Mouse (Mus musculus) kidney, adult 2 months (tissue): ENCODE measurements around the gene Kcnmb4. TPM values are rescaled to one million over a fixed set of nuclear protein-coding genes. Genes with fewer than 3 reads are reported as not detected.

Source experiments
- DNase-seq: peaks from one replicate; pipeline ENCODE4 v3.0.0; 2021
- H3K27ac ChIP-seq: fragments of 200-500 bp; 2 replicates; pipeline ENCODE4 v1.5.1; 2012; ENCODE audit warnings: low read depth, low read length, control low read depth, inconsistent platforms; ENCODE audit not compliant: insufficient read depth
- H3K27me3 ChIP-seq: fragments of 200-500 bp; replicated peaks from 2 replicates; pipeline ENCODE4 v1.6.1; 2012; ENCODE audit warnings: mild to moderate bottlenecking, moderate library complexity, low read length, inconsistent platforms; ENCODE audit not compliant: control insufficient read depth, insufficient read depth
- H3K36me3 ChIP-seq: fragments of 200-500 bp; 2 replicates; pipeline ENCODE4 v1.6.1; 2012; ENCODE audit warnings: mild to moderate bottlenecking, moderate library complexity, low read length, inconsistent platforms; ENCODE audit not compliant: control insufficient read depth, insufficient read depth
- H3K4me1 ChIP-seq: fragments of 200-500 bp; 2 replicates; pipeline ENCODE4 v1.6.1; 2011; ENCODE audit warnings: low read length; ENCODE audit not compliant: control insufficient read depth, insufficient read depth
- H3K4me3 ChIP-seq: fragments of 200-500 bp; 2 replicates; pipeline ENCODE4 v1.5.1; 2011; ENCODE audit warnings: mild to moderate bottlenecking, low read depth, low read length, control low read depth; ENCODE audit not compliant: insufficient read depth
- CTCF ChIP-seq: fragments of 200-500 bp; conservative IDR thresholded peaks from 2 replicates; pipeline ENCODE4 v1.5.1; 2011; ENCODE audit warnings: low read depth, mild to moderate bottlenecking, control low read depth, low read length, moderate library complexity, mixed read lengths; ENCODE audit not compliant: insufficient read depth, insufficient read length
- POLR2A ChIP-seq: fragments of 200-500 bp; IDR thresholded peaks from one replicate; pipeline ENCODE4 v1.6.1; 2011; ENCODE audit warnings: low read depth, low read length, control low read depth
- WGBS: fragments of 180-500 bp; shearing (Covaris S2); methylation state at CpG from one replicate; pipeline ENCODE4 v1.1.7; 2018; 5-methylcytosine and 5-hydroxymethylcytosine counted together
- polyA plus RNA-seq: library from polyadenylated mRNA; depleted of rRNA; stranded (reverse); fragments of >200 nt; gene quantifications from 2 replicates; pipeline ENCODE4 v1.2.3, GENCODE M21; 2012

Kcnmb4 gene
- polyA plus RNA-seq, 1 experiment: 1.5 TPM

DNA sequence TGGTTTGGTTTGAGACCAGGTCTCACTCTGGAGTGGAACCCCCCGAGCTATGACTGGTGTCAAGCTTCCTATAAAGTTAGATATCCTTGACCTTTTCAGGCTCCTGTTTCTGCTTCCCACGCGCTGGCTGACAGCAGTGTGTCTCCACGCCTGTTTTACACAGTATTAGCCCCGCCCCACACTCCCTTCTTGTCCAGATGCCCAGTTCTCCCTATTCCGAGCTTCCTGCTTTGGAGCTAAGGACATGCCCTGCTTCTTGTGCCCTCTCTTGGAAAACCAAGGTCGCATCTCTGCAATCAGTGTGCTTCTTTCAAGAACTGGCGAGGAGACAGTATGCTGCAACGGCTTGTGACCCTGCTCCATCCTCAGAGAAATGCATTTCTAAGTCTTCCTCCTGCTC is 23.1 kb downstream of the Kcnmb4 start:
- H3K4me1 ChIP-seq: no peaks in the 10 kb centered on the region
- no peaks in the 10 kb centered on the region for H3K27me3 ChIP-seq
- no peak for DNase-seq
- H3K4me3 ChIP-seq: no peak overlapping the region
- 32% methylated on average over 9 of the region's 9 CpGs for WGBS
- H3K27ac ChIP-seq: no peak overlapping the region
- TF ChIP-seq CTCF (no peak), POLR2A (no peak)
- no peaks in the 10 kb centered on the region for H3K36me3 ChIP-seq

DNA sequence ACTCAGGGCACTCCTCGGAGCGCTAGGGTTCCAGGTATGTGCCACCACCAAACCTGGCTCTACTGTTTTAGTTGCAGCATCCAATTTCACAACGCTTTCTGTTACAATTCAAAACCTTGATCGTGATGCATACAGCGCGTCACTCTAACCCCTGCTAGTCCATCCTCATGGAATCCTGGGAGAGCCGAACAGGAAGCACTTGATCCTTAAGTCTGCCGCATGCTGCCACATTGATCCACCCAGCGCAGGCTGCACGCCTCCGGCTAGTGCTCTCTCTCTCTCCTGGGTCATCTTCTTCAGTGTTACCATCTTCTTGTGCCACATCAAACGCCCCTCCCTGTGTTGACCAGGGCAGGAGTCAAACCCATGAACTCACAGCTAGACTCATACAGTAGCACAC is 25.5 kb downstream of the Kcnmb4 start:
- no peak overlapping the region for H3K27ac ChIP-seq
- WGBS: 96% methylated on average over 12 of the region's 12 CpGs

DNA sequence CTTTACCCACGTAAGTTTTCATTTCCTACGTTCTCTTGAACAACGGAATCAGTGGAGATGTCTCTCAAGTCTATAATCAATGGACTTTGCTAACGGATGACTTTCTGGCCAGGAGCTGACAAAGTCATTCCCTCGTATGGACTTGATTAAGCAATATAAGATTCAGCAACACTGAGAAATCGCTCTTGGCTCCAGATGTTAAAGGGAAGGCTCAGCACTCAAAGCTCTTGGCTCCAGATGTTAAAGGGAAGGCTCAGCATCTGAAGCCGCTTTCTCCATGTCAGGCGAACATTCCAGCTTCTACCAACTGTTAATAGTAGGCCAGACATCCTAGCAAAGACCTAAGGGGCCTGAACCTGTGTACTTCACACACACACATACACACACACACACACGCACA is 26.5 kb downstream of the Kcnmb4 start:
- TF ChIP-seq POLR2A (no peak), CTCF (no peak)
- WGBS: 92% methylated on average over 9 of the region's 9 CpGs
- no peak for DNase-seq
- Histone ChIP-seq H3K4me3 (no peak overlapping the region), H3K4me1 (no peaks in the 10 kb centered on the region), H3K27me3 (no peaks in the 10 kb centered on the region), H3K27ac (no peak overlapping the region), H3K36me3 (no peaks in the 10 kb centered on the region)

More for the DNA sequence above, 25.5 kb downstream of the Kcnmb4 start:
- H3K4me3 ChIP-seq: no peak overlapping the region
- no peak for TF ChIP-seq CTCF
- no peak for TF ChIP-seq POLR2A
- no peaks in the 10 kb centered on the region for H3K36me3 ChIP-seq
- H3K27me3 ChIP-seq: no peaks in the 10 kb centered on the region
- H3K4me1 ChIP-seq: no peaks in the 10 kb centered on the region
- DNase-seq: no peak

DNA sequence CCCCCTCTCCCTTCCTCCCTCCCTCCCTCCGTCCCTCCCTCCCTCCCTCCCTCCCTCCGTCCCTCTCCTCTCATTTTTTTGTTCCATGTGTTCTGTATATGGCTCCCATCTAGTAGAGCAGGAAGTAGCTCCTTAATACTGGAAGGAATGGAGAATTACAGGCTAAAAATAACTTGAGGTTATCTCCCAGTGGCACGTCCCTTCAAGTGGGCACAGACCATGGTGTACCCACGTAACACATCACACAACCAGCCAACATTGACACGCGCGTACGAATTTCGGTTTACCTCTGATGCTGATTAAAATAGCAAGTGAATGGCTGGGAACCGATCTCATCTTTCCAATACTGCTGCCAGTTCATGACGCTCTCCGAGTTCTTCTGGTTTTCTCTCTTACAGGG is 27.6 kb downstream of the Kcnmb4 start:
- no peaks in the 10 kb centered on the region for H3K4me1 ChIP-seq
- WGBS: 91% methylated on average over 10 of the region's 12 CpGs
- H3K36me3 ChIP-seq: no peaks in the 10 kb centered on the region
- no peaks in the 10 kb centered on the region for H3K27me3 ChIP-seq
- no peak for DNase-seq
- H3K27ac ChIP-seq: no peak overlapping the region
- H3K4me3 ChIP-seq: no peak overlapping the region
- TF ChIP-seq POLR2A (no peak), CTCF (no peak)

DNA sequence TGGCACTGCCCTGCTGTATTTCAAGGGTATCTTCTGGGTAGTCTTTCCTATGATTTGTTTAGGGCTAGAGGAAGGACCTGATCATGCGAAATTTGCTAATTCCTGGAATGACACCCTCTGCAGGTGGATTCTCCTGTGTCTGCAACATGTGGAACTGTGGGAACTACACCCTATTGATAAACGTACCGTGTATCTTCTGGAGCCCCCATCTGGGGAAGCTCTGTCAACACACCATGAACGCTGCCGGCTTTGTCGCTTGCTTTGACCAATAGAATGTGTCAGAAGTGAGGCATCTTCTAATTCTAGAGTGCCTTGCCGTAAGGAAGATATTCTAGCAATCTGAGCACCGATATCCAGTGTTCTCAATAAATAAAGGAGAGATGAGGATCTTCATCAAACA is 28.9 kb downstream of the Kcnmb4 start:
- Histone ChIP-seq H3K36me3 (no peaks in the 10 kb centered on the region), H3K27ac (no peak overlapping the region), H3K4me3 (no peak overlapping the region), H3K4me1 (no peaks in the 10 kb centered on the region), H3K27me3 (no peaks in the 10 kb centered on the region)
- WGBS: 94% methylated on average over 8 of the region's 8 CpGs
- no peak for DNase-seq
- TF ChIP-seq CTCF: no peak
- TF ChIP-seq POLR2A: no peak

DNA sequence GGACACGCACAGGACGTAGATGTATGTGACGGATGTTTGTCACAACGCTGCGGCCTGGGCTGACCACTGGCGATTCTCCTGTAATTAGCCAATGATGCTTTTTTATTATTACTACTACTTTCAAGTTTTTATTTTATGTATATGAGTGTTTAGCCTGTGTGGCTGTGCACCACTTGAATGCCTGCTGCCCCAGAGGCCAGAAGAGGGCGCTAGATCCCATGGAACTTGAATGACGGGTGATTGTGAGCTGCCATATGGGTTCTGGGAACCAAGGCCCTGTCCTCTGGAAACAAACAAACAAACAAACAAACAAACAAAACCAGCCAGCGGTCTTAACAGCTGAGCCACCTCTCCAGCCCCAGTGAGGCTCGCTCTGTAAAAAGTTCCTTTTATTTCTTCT is 29.3 kb downstream of the Kcnmb4 start:
- no peak for DNase-seq
- no peaks in the 10 kb centered on the region for H3K36me3 ChIP-seq
- no peaks in the 10 kb centered on the region for H3K27me3 ChIP-seq
- H3K4me1 ChIP-seq: no peaks in the 10 kb centered on the region
- TF ChIP-seq CTCF: no peak
- TF ChIP-seq POLR2A: no peak
- no peak overlapping the region for H3K4me3 ChIP-seq
- H3K27ac ChIP-seq: no peak overlapping the region
- WGBS: 93% methylated on average over 10 of the region's 10 CpGs

DNA sequence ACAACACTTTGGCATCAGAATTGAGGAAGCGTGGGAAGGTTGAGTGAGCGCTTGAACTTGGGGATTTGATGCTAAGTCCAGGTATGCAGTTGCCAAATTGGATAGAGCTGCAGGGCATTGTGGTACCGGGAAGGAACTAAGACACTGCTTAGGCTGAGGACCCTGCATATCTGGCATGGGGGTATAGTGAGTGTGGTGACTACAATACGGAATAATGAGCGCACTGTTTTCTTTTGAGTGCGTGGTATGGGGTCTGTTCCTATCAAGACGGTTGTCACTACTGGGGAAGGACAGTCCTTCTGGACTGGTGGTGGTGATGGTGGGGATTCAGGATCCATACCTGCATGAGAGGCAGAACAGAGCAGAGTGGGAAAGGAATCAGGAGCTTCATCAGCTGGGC is 32.7 kb downstream of the Kcnmb4 start:
- no peak for DNase-seq
- Histone ChIP-seq H3K27me3 (no peaks in the 10 kb centered on the region), H3K4me3 (no peak overlapping the region), H3K36me3 (no peaks in the 10 kb centered on the region), H3K27ac (no peak overlapping the region), H3K4me1 (no peaks in the 10 kb centered on the region)
- 93% methylated on average over 7 of the region's 7 CpGs for WGBS
- TF ChIP-seq POLR2A: no peak
- no peak for TF ChIP-seq CTCF

DNA sequence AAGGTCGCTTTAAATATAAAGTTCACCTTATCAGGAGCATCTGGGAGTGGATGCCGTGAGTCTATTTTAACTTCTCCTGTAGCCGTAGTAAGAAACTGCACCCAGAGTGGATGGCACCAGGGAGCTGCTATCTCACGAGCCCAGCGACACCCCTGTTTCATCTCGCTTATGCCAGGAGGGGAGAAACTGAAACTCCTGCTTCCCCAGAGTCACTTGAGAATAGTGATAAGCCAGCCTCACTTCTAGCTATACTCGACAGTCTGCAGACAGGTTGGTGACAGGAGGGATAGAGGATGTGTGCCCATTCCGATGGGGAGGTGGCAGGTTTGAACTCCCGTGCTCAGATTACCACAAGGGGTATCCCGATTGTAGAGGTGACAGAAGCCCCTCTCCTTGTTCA is 33.6 kb downstream of the Kcnmb4 start:
- no peak overlapping the region for H3K4me3 ChIP-seq
- H3K36me3 ChIP-seq: no peaks in the 10 kb centered on the region
- no peaks in the 10 kb centered on the region for H3K4me1 ChIP-seq
- no peak for DNase-seq
- no peaks in the 10 kb centered on the region for H3K27me3 ChIP-seq
- TF ChIP-seq POLR2A: no peak
- TF ChIP-seq CTCF: no peak
- H3K27ac ChIP-seq: no peak overlapping the region
- 75% methylated on average over 10 of the region's 10 CpGs for WGBS
